Mouse (Mus musculus): ENCODE results near the gene Dnm3.

GRCm38 (mm10) chr1:161980046-161980445 is 497.8 kb downstream of the Dnm3 start:
- TF ChIP-seq POLR2A (IDR thresholded peaks at IDR 0.05; ENCODE audit: extremely low read depth, insufficient read depth, low read length) (no peak), CTCF (IDR thresholded peaks at IDR 0.05; ENCODE audit: extremely low read depth, insufficient read depth, low read length) (no peak)
